Mouse (Mus musculus) right cerebral cortex, postnatal 36 days (tissue): ENCODE results near the gene Frmd6.
A peak's percentile ranks its signal among the peaks of the same experiment; 100 is the strongest.

Source experiments
- DNase-seq, 2 experiments: peaks; one replicate each; pipeline ENCODE4 v3.0.0; 2022; ENCODE audit warnings: low spot score in 2 of 2, mixed read lengths in 1 of 2

Frmd6 gene

GRCm38 (mm10) chr12:70851342-70851960 is 26.1 kb downstream of the Frmd6 start:
- DNase-seq, result no peak

DNA sequence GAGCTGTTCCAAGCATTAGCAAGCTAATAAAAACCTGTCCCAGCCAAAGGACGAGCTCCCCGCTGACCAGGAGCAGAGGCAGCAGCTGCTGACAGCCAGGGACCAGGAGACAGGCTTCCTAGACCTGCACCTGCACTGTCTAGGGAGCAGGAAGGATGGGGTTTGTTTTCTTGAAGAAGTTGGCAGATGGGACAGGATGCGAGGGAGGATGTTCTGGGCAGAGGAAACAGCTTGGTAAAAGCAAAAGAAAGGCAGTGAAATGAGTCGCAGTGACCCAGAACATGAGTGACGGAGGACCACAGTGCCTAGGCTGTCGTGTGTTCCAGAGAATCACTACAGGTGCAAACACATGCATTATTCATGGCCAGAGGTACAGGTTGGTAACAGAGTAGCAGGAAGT is 27.7 kb downstream of the Frmd6 start:
- peak in 1 of 2 experiments; percentile 64 for DNase-seq

DNA sequence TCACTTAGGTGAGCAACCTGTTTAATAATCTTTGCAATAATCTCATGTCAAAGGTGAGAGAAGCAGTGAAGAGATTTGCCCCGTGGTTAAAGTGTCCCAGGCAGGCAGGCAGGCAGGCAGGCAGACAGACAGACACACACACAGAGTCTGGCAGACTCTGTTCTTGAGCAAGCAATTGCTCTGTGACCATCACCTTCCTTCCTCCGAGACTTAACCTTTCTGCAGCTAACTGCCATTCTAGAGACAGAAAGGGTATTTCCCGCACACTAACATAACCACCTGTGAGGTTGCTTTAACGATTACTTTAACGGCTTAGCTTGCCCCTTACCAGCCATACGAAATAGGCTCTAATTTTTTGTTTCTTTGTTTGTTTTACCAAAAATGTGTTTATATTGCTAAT is 30.4 kb downstream of the Frmd6 start:
- DNase-seq, result no peak

DNA sequence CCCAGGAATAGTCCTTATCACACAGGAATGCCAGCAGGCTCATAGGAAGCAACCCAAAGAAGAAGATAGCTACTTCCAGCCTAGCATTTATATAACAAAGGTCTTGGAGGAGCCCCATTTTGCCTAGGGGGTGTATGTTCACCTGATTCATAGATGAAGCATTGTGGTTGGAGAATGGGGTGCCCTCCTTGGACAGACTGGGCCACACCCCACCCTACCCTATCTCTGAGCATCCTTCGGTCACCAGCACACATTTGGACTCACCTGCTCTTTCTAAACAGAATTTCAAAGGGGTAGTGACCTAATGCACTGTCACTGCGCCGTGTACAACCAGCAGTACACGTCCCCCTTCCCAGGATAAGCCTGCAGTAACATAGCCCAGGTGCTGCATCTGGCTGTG is 31.5 kb downstream of the Frmd6 start:
- DNase-seq, result no peak

GRCm38 (mm10) chr12:70863281-70863680 is 38.0 kb downstream of the Frmd6 start:
- no peak for DNase-seq

- no peak for DNase-seq
Measured at GRCm38 (mm10) chr12:70867780-70868179, 42.5 kb downstream of the Frmd6 start.

GRCm38 (mm10) chr12:70868190-70868987 is 43.1 kb downstream of the Frmd6 start:
- DNase-seq, result no peak

GRCm38 (mm10) chr12:70868988-70869291 is 43.6 kb downstream of the Frmd6 start:
- no peak for DNase-seq

- DNase-seq, result no peak
Measured at GRCm38 (mm10) chr12:70873544-70873943, 48.2 kb downstream of the Frmd6 start.

DNA sequence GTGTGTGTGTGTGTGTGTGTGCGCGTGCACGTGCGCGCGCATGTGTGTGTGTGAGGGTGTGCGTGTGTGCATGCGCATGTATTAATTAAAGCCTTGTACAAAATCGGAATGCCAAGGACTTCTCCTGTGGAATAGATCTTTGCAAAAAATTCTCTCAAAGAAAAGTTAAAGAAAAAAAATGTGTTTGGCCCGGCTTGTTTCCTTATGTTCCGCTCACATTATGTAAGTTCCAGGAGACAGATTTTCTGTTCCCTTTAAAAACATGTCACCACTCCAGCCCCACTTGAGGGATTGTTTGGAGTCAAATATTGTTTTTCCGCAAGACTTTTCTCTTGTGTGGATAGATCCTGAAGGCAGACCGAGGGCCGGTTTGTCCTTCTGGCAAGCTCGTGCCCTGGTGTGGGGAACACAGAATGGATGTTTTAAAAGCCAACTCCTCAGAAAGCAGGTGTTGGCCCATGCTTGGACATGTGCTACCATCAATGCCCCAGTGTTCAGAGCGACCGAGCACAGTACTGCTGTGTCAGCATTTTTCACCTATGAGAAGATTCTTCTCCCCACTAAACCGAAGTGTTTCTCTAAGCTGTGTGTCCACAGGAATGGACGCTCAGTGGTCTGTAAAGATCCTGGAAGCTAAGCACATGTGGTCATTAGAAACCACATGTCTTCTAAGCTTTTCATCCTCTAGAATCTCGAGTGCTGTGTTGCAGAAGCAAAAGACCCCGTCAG is 51.1 kb downstream of the Frmd6 start:
- no peak for DNase-seq

GRCm38 (mm10) chr12:70877926-70878710 is 52.8 kb downstream of the Frmd6 start:
- DNase-seq, result peak; percentile 18 to 40

GRCm38 (mm10) chr12:70880396-70880975 is 55.2 kb downstream of the Frmd6 start:
- no peak for DNase-seq

GRCm38 (mm10) chr12:70881340-70881739 is 56.0 kb downstream of the Frmd6 start:
- DNase-seq, result no peak

GRCm38 (mm10) chr12:70881854-70882253 is 56.5 kb downstream of the Frmd6 start:
- peak; percentile 50 to 64 for DNase-seq

GRCm38 (mm10) chr12:70883141-70883540 is 57.8 kb downstream of the Frmd6 start:
- DNase-seq, result no peak

DNA sequence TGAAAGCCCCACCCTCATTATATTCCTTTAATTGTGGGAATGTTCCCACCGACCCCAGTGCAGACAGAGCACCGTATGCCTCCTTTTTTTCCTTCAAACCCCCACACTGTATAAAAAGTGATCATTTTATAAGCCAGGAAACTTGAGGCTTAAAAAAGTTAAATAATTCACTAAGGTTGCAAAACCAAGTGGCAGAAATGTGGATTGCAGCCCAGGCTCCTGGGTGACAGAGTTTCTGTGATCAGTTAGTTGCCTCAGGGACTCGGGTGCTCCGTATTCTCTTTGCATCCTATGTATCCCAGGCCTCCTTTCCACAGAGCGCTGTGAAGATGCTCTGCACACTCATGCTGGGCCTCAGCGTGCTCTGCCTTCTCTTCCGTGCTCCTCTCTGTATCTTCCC is 58.8 kb downstream of the Frmd6 start:
- DNase-seq, result no peak

DNA sequence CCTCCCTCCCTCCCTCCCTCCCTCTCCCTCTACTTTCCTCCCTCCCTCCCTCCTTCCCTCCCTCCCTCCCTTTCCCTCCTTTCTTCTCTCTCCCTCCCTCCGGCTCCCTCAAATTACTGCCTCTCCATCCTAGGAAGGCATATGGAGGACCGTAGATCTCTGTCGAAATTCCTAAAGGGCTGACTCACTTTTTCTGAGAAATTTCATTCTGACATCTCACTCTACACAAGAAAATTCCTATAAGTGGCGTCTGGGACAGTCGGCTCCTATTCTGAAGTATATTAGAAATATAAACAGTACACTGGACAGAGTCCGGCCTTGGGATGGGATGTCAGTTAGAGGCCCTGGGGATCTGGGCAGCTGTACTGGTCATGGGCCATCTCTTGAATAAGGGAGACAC is 59.7 kb downstream of the Frmd6 start:
- no peak for DNase-seq

DNA sequence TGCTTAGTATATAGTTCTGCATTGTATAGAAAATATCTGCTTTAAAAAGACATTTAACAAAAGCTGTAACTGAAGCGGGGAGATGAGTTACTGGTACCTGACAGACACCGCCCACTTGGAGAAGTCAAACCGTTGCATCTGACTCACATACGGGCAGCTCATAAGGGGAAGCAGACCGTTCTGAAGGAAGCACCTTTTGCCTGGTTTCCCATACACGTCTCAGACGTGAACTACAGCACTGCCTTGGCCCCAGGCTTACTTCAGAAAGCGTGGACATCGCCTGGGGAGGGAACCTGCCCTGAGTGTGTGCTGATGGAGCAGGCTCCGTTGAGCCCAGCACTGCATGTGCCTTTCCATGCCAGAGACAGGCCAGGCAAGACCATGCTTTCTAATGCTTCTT is 60.3 kb downstream of the Frmd6 start:
- no peak for DNase-seq

DNA sequence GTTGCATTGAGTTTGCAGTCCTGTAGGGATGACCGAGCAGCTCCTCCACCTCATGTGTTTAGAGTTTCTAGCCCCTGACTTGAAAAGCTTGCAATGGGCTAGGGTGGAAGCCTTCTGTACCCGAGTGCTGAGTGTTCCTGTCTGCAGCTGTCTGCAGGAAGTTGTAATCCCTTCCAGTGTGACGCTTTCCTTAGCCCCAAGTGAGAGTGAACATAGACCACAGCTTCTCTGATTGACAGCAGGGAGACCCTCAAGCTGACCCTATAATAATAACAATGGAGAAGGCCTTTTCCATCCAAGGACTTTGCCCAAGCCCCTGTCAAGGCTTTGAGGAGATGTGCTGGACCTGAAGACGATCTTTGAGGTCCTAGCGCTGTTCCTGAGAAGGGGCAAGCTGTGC is 65.1 kb downstream of the Frmd6 start:
- DNase-seq, result no peak

DNA sequence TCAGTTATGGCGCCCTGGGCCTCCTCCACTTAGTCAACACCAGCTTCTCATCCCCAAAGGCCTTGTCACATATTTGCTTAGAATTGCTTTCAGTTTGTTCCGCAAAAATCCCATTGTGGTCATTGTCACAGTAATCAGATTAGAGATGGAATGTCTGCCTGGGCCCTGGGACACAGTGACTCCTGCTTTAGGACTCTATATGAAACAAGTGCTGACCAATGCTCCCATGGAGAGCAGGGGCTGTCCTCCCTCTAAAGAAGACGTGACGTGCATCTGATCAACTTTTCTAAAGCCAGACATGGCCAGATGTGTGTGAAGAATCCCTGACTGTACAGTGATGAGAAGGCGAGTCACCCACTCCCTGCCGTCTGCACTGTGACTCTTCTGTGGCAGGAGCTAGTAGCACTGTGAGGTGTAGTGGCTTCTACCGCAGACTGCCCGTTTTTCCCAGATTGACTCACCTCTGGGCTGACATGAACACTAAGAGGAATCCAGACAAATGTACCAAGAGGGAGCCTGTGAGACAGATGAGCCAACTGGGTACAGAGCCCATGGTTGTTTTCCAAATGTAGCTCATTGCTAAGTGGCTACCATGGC is 65.7 kb downstream of the Frmd6 start:
- no peak for DNase-seq

- DNase-seq, result no peak
Measured at GRCm38 (mm10) chr12:70895275-70895674, 70.0 kb downstream of the Frmd6 start.
